Mouse (Mus musculus): ENCODE measurements around the gene Cnp. TPM values are rescaled to one million over a fixed set of nuclear protein-coding genes. Genes with fewer than 3 reads are reported as not detected.

Gene Cnp
- total RNA-seq, 2 experiments from 2014 or later, result 32.9 to 35.7 TPM

DNA sequence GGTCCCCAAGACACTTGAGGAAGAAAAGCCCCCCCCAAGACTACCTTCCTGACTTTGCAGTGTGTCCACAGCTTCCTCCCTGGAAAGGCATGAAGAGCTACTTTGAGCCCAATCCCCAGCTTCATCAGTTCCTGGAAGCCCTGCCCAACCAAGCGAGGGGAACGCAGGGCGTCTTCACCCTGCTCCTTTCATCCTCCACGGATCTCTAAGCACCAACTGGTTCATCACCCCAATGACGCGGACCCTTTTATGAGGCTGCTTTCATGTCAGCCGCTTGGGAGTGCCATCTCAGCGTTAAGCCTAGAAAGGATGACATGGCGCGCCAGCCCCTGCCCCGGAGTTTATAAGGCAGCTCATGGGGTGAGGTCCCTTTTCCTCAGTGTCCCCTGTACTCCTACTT is 45.3 kb downstream of the Cnp start, which contains the start of gene Dnajc7:
Gene Dnajc7 (minus strand): TSS at position 187 of the 400 bp plus-strand sequence.
- no peak for DNase-seq

DNA sequence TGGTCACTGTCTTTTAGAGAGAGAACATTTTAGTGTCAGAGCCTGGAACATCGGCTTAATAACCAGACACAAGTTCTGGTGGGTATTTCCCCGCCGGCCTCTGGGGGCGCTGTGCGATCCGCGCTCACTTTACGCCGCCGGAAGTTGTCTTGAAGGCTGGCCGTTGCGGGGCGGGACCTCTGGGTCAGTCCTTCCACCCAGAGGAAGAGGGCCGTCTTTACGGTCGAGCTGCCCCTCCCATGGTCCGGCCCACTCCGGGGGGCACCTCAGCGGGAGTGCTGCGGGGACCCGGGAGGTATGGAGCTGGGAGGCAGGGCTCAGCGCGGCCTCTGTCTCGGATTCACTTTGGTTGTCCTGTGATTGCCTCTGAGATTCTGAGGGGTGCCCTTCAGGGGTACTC is 48.0 kb downstream of the Cnp start:
- peak; percentile 97 for DNase-seq

DNA sequence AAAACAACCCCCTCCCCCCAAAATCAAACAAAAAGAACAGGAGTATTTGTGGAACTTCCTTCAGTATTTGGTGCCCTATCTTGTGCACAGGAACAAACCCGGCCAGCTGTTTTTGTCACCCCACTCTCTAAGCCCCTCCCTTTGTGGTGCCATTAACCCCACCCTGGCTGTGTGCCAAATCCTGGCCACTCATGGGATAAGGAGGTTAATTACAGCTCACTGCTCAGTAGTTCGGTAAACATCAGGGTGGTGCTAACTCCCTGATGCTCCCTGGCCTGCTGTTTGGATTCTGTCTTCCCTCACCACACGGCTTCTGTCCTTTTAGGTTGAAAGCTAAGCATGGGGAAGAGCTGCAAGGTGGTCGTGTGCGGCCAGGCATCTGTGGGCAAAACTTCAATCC is 49.2 kb downstream of the Cnp start:
- peak; percentile 59 for DNase-seq

DNA sequence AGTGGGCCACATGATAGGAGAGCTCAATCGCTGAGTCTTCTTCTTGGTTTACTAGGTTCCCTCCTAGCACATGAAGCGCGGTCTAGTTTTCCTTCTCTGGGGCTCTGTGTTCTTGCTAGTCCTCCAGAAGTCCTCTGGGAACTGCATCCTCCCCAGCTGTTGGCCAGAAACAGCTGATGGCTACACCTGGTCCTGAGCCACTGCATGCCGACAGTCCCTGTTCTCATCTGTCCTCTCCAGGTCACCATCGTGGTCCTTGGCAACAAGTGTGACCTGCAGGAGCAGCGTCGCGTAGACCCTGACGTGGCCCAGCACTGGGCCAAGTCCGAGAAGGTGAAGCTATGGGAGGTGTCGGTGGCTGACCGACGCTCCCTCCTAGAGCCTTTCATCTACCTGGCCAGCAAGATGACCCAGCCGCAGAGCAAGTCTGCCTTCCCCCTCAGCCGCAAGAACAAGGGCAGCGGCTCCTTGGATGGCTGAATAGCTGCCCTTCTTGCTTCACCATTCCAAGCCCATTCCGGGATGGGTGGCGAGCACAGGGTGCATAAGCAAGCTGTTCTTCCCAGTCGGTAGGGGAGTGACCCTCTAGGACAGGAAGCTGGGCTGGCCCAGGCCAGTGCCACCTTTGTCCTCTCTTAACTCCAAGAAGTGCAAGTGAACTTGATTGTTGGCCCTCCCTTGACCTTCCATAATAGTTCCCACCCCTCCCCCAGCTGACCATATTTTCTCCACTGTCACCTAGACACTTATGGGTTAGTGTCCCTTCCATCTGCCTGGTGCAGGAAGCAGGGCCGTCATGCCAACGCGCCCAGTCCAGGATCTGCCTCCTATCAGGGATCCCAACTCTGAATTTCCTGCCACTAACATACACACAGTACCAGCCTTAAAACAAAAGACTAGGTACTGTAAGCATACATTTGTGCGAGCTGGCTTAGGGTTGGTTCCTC is 51.3 kb downstream of the Cnp start:
- DNase-seq, result no peak

DNA sequence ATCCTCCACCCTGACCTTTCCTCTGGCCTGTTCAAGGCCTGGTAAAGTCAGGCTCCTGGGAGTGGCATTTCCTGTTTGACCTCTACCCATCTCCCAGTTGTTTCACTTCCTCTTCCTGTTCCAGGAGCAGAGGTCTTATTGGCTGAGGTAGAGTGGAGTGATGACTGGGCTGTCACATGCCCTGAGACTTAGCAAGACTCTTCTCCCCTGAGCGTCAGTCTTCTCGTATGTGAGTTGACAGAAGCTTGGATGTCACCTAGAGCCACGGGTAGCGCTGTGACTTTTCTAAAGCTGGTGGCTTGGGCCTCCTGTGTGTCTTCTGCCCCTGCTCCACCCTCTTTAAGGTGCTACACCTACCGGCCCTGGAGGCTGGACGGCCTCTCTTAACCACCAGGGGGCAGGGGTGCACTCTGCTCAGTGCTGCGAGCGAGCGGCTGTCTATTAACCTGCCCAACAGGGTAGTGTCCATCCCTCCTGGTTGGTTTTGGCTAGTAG is 52.0 kb downstream of the Cnp start:
- DNase-seq, result peak; percentile 90

DNA sequence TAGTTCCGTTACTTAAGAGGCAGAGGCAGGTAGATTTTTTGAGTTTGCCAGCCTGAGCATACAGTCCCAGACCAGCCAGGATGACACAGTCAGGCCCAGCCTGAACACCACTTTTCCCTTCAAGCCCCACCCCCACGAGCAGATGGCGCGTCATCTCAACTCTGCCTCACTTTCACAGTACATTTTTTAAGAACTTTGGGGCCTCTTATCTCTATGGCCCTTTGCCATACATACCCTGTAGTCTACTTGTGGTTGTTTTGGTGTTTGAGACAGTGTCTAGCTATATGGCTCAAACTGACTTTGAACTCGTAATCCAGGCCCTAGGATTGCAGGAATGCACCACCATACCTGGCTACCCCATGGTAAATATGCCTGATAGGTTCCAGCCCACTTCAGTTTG is 53.4 kb downstream of the Cnp start:
- no peak for DNase-seq

DNA sequence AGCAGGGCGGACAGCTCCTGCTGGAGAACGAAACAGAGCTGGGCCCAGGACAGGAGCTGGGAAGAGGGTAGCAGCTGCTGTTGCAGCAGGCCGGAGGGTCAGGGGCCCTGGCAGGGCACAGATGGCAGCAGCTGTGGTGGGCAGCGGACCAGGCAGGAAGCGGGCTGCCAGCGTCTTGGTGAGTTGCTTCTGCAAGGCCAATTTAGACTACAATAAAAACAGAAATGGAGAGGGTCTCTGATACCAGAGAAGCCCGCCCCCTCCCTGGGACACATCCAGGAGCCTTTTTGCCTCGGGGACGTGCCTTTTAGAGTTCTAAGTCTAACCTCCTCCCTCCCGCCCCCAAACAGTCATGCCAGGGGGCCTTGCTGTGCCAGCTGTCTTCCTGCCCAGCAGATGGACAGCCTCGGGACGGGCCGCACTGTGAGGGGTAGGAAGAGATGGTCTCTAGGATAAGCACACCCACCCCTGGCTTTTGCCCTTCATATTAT is 54.2 kb downstream of the Cnp start:
- DNase-seq, result no peak

DNA sequence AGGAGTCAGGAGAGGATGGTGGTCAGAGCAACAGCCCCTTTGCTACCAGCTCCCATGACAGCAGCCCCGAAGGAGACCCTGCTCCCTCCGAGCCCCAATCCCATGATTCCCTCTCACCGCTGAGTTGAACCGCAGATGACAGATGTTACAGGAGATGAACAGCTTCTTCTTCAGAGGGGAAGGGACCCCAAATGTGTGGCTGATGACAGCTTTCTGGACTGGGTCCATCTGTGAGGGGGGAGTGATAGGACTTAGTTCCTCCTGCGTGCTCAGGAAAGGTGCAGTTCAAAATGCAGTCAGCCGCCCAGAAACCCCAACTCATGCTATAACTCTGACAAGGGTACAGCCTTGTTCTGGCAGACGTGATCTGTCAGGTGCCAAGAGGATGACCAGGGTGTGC is 59.8 kb downstream of the Cnp start:
- DNase-seq, result no peak

DNA sequence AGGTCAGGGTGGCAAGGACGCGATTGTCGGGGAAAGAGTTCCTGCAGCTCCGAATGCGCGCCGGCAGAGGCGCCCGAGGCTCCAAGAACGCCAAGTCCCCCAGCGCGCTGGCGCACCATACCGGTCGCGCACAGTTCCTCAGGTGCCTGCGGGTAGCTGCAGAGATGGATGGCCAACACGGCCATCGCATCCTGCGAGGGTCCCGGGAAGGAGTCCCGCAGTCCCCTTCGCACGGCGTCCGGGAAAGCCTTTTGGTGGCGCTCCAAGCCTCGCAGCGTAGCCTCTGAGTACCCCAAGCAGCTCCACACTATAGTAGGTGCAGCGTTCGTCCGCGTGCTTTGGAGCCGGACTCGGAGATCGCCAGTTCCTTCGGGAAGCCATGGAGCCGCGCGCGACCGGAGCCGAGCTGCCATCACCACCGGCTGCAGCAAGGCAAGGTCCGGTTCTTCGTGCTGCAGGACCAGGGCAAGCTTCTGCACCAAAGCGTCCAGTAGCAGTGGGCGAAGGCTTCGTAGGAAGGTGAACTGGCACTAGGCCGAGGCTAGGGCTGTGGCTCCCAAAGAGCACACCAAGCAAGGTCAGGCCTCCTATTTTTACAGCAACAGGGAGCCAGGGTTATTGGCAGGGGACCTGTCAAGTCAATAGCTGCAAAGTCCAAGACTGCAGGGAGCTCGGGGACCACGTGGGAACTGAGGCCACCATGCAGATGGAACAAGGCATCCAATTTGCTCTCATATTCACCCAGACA is 65.6 kb downstream of the Cnp start:
- DNase-seq, result peak; percentile 55

Other genes with a start within 250 kb of the Cnp start
- gene Gast, start 240.5 kb upstream of the Cnp start, total RNA-seq (2021), result not detected
- gene Hap1, start 218.8 kb upstream of the Cnp start, total RNA-seq (2021), result 10 to 100 TPM; 42.8 to 54.2 TPM
- 10 to 100 TPM; 89.6 to 99.0 TPM for gene Jup, start 177.1 kb upstream of the Cnp start, total RNA-seq (2021)
- 10 to 100 TPM; 29.4 to 30.1 TPM for gene P3h4, start 160.1 kb upstream of the Cnp start, total RNA-seq (2021)
- 10 to 100 TPM; 46.5 to 49.1 TPM for gene Fkbp10, start 159.2 kb upstream of the Cnp start, total RNA-seq (2021)
- 10 to 100 TPM; 42.6 to 54.8 TPM for gene Nt5c3b, start 133.1 kb upstream of the Cnp start, total RNA-seq (2021)
- gene Klhl10, start 133.0 kb upstream of the Cnp start, total RNA-seq (2021), result 1 to 10 TPM in 1 of 2 experiments, under 1 TPM in 1; 0.81 to 2.1 TPM
- gene Klhl11, start 102.2 kb upstream of the Cnp start, total RNA-seq (2021), result 10 to 100 TPM; 35.0 to 36.3 TPM
- 100 to 1,000 TPM; 380 to 552 TPM for gene Acly, start 46.9 kb upstream of the Cnp start, total RNA-seq (2021)
- gene Ttc25, start 29.3 kb upstream of the Cnp start, total RNA-seq (2021), result 1 to 10 TPM; 1.4 to 1.6 TPM
- gene Nkiras2, start 44.3 kb downstream of the Cnp start, total RNA-seq (2021), result 10 to 100 TPM; 44.9 to 54.3 TPM
- gene Dnajc7, start 45.3 kb downstream of the Cnp start, total RNA-seq (2021), result 100 to 1,000 TPM; 212 to 265 TPM
- under 1 TPM; 0.42 to 0.67 TPM for gene Zfp385c, start 117.6 kb downstream of the Cnp start, total RNA-seq (2021)
- 1 to 10 TPM; 6.0 to 9.4 TPM for gene Dhx58, start 129.4 kb downstream of the Cnp start, total RNA-seq (2021)
- 10 to 100 TPM; 33.1 to 42.4 TPM for gene Kat2a, start 137.6 kb downstream of the Cnp start, total RNA-seq (2021)
- gene Hspb9, start 138.9 kb downstream of the Cnp start, total RNA-seq (2021), result under 1 TPM in 1 of 2 experiments, not detected in 1; 0.64 TPM
- gene Rab5c, start 163.3 kb downstream of the Cnp start, total RNA-seq (2021), result 100 to 1,000 TPM; 182 to 183 TPM
- under 1 TPM; 0.12 to 0.15 TPM for gene Kcnh4, start 185.0 kb downstream of the Cnp start, total RNA-seq (2021)
- not detected for gene Hcrt, start 188.0 kb downstream of the Cnp start, total RNA-seq (2021)
- gene Ghdc, start 196.1 kb downstream of the Cnp start, total RNA-seq (2021), result 10 to 100 TPM; 14.1 to 15.7 TPM

Data from adrenal gland, postnatal 10 days (tissue).